Mouse (Mus musculus) liver, postnatal 0 days (tissue): ENCODE measurements around the gene Fermt3. TPM values are rescaled to one million over a fixed set of nuclear protein-coding genes. Genes with fewer than 3 reads are reported as not detected.

Source experiments
- ATAC-seq: fragments of 200-750 bp; cut with Nextera tagmentation; 2 replicates; pipeline ENCODE4 v1.8.0; 2017; ENCODE audit warnings: mild to moderate bottlenecking, moderate library complexity
- DNase-seq: peaks from one replicate; pipeline ENCODE4 v3.0.0-alpha.2; 2016
- H3K27ac ChIP-seq: fragments of 300-500 bp; sonication (generic); 2 replicates; pipeline ENCODE4 v1.5.1; 2014; ENCODE audit warnings: antibody characterized with exemption, moderate library complexity, mild to moderate bottlenecking, low read depth
- H3K27me3 ChIP-seq: fragments of 300-500 bp; sonication (generic); 2 replicates; pipeline ENCODE4 v1.6.1; 2014; ENCODE audit warnings: low read length, control low read depth, mixed read lengths; ENCODE audit not compliant: insufficient read depth
- H3K36me3 ChIP-seq: fragments of 300-500 bp; sonication (generic); replicated peaks from 2 replicates; pipeline ENCODE4 v1.6.1; 2014; ENCODE audit warnings: mild to moderate bottlenecking, control low read depth, low read length, moderate library complexity, mixed read lengths; ENCODE audit not compliant: insufficient read depth
- H3K4me1 ChIP-seq: fragments of 300-500 bp; sonication (generic); 2 replicates; pipeline ENCODE4 v1.6.1; 2014; ENCODE audit warnings: antibody characterized with exemption, mild to moderate bottlenecking, control low read depth; ENCODE audit not compliant: insufficient read depth
- H3K4me2 ChIP-seq: fragments of 300-500 bp; sonication (generic); 2 replicates; pipeline ENCODE4 v1.6.1; 2014; ENCODE audit warnings: low read depth, mild to moderate bottlenecking, low read length, moderate library complexity, mixed read lengths
- H3K4me3 ChIP-seq: fragments of 300-500 bp; sonication (generic); 2 replicates; pipeline ENCODE4 v1.5.1; 2014; ENCODE audit warnings: low read depth, low read length
- H3K9ac ChIP-seq: fragments of 300-500 bp; sonication (generic); replicated peaks from 2 replicates; pipeline ENCODE4 v1.6.1; 2014; ENCODE audit warnings: mild to moderate bottlenecking, moderate library complexity
- H3K9me3 ChIP-seq: fragments of 300-500 bp; sonication (generic); 2 replicates; pipeline ENCODE4 v1.6.1; 2016; ENCODE audit warnings: mild to moderate bottlenecking, control low read depth, low read length, mixed read lengths
- CTCF ChIP-seq: sonication (generic); IDR thresholded peaks from 2 replicates; pipeline ENCODE4 v1.5.1; 2016; ENCODE audit warnings: antibody characterized with exemption, low read depth
- EP300 ChIP-seq: IDR thresholded peaks from 2 replicates; pipeline ENCODE4 v1.6.1; 2016; ENCODE audit warnings: antibody characterized with exemption, low read depth, mild to moderate bottlenecking
- WGBS: fragments of 180-500 bp; shearing (Covaris S2); extraction: QIAGEN DNeasy Blood & Tissue Kit; methylation state at CpG from one replicate; pipeline ENCODE4 v1.1.7; 2014; ENCODE audit not compliant: insufficient replicate concordance; 5-methylcytosine and 5-hydroxymethylcytosine counted together
- polyA plus RNA-seq: library from polyadenylated mRNA; unstranded; fragments of >200 nt; fragmentation: Nextera tagmentation; extraction: Ambion mirVana; gene quantifications from 2 replicates; pipeline ENCODE4 v1.2.1, GENCODE M21; 2015

The Fermt3 gene
- 60.5 and 70.2 TPM in 2 replicates for polyA plus RNA-seq

GRCm38 (mm10) chr19:7019191-7019590 lies at the start of gene Fermt3:
Gene Fermt3, minus strand, starts transcription at chr19:7019469.
- Histone ChIP-seq H3K9ac (peak within 1 kb of the TSS; percentile 73), H3K4me3 (peak within 1 kb of the TSS; percentile 54), H3K36me3 (peaks cover 54% of the 10 kb centered on the region), H3K9me3 (no peaks in the 10 kb centered on the region), H3K27me3 (no peaks in the 10 kb centered on the region), H3K4me1 (peaks cover 18% of the 10 kb centered on the region), H3K4me2 (peak within 1 kb of the TSS; percentile 80), H3K27ac (peak within 1 kb of the TSS; percentile 97)
- peak; percentile 63 for ATAC-seq
- TF ChIP-seq CTCF = no peak
- TF ChIP-seq EP300 = no peak
- peak; percentile 83 for DNase-seq
- 30% methylated on average over 5 of the region's 5 CpGs for WGBS

GRCm38 (mm10) chr19:7068136-7068535 lies 48.9 kb upstream of the Fermt3 start:
- Histone ChIP-seq H3K9me3 (no peaks in the 10 kb centered on the region), H3K27me3 (peaks cover 21% of the 10 kb centered on the region), H3K4me1 (peaks cover 20% of the 10 kb centered on the region), H3K4me3 (no peak overlapping the region), H3K4me2 (peak overlapping the region; percentile 53), H3K27ac (no peak overlapping the region), H3K9ac (no peak overlapping the region), H3K36me3 (no peaks in the 10 kb centered on the region)
- peak; percentile 38 for ATAC-seq
- peak; percentile 85 for DNase-seq
- TF ChIP-seq CTCF = peak; percentile 86
- no peak for TF ChIP-seq EP300
- WGBS = 8% methylated on average over 14 of the region's 14 CpGs

DNA sequence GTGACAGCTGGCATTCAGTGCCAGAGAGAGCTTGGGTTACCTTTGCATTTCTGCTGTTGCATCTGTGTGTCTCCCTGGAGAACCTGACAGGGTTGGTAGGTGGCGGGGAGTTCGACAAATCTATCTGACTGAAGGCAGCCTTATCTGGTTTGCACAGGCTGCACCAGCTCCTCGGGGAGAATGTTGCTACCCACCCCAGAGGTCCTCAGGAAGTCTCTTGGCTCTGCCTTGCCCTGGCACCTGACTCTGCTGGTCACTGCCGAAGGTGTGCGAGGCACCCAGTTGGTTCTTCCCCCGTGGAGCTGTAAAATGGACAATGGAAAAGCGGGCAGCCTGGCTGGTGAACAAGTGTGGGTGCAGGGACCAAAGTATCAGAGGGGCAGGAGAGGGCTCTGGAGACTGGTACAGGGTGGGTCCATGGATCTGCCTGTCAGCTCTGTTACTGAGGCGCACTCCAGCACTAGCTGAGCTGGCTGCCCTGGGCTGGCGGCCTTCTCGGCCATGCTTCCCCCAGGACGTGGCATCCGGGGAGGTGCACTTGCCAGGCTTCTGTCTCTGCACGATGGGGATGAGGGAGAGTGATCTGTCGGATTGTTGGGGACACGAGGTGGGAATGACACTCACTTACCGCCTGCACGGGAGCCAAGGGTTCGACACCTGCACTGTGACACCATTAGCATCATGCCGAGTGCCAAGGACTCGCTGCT lies 48.2 kb upstream of the Fermt3 start:
- Histone ChIP-seq H3K27ac (no peak overlapping the region), H3K9me3 (no peaks in the 10 kb centered on the region), H3K4me3 (no peak overlapping the region), H3K9ac (no peak overlapping the region), H3K36me3 (no peaks in the 10 kb centered on the region), H3K4me2 (peak overlapping the region; percentile 53), H3K4me1 (peaks cover 20% of the 10 kb centered on the region), H3K27me3 (peaks cover 21% of the 10 kb centered on the region)
- TF ChIP-seq CTCF = no peak
- ATAC-seq (peak; percentile 62), DNase-seq (peak; percentile 28)
- WGBS = 36% methylated on average over 20 of the region's 20 CpGs

DNA sequence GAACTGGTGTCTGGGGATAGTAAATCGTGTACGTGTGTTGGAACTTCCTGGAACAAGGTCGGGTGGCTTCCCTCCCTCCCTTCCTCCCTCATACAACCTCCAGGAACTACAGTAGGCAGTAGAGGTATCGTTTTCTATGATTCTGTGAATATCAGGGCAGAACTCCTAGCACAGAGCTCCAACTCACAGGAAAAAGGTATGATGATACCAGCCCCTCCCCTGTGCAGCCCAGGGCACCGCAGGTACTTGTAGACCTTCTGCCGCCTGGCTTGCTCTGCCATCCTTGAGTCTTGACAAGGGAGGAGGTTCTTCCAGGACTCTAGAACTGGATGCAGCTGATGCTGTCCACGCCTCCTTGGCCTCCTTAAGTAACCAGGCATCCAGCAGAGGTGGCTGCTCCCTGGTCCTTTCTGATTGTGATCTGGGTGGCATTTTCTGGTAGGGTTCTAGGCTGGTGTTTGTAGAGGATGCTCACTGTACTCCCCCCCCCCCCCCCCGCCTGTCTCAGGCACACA lies 47.6 kb upstream of the Fermt3 start:
- H3K9me3 ChIP-seq = no peaks in the 10 kb centered on the region
- ATAC-seq = no peak
- H3K4me2 ChIP-seq = peak overlapping the region; percentile 53
- no peak overlapping the region; the same call in 1 of the 2 replicates for H3K27ac ChIP-seq
- H3K27me3 ChIP-seq = peaks cover 21% of the 10 kb centered on the region
- whole genome bisulfite sequencing = 30% methylated on average over 7 of the region's 8 CpGs
- H3K4me1 ChIP-seq = peaks cover 20% of the 10 kb centered on the region
- peak overlapping the region; percentile 11; the same call in 1 of the 2 replicates for H3K9ac ChIP-seq
- H3K4me3 ChIP-seq = no peak overlapping the region
- no peak for DNase-seq
- H3K36me3 ChIP-seq = no peaks in the 10 kb centered on the region
- no peak for TF ChIP-seq CTCF

DNA sequence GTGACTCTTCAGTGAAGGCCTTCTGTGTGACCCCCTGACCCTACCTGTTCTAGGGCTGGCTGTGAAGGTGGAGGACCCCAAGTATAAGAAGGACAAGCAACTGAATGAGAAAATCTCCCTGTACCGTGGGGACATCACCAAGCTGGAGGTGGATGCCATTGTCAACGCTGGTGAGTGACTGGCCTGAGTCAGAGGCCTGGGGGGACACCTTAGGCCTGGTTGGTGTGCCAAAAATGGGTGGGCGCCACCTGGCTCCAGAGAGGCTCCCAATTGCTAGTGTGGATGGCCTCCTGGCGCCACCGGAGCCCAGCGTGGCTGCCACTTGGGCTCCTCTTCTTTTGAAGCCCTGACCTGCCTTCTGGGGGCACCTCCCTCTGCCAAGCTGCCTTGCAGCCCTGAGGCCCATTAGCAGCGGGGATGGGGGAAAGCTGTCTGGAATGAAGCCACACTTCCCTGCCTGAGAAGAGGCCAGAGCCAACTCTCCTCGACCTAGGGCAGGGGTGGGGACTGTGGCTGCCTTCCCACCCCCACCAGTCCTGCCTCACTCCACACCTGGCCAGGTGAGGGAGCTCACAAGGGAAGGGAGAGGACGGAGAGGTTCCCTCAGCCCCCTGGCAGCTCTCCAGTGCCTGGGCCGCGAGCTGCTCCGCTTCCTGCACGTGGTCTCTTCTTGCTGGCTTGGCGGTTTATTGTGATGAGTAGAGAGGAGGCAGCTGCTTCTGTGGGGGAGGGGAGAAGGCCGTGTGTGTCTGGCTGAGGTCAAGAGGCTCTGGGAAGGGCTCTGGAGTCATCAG lies 47.0 kb upstream of the Fermt3 start:
- no peak overlapping the region for H3K27ac ChIP-seq
- TF ChIP-seq EP300 = no peak
- TF ChIP-seq CTCF = no peak
- H3K4me3 ChIP-seq = no peak overlapping the region
- ATAC-seq (peak; percentile 20; the same call in 1 of the 2 replicates), DNase-seq (peak; percentile 60)
- peaks cover 20% of the 10 kb centered on the region for H3K4me1 ChIP-seq
- H3K4me2 ChIP-seq = peak overlapping the region; percentile 40; the same call in 1 of the 2 replicates
- H3K27me3 ChIP-seq = peaks cover 21% of the 10 kb centered on the region
- 32% methylated on average over 15 of the region's 15 CpGs for whole genome bisulfite sequencing
- peak overlapping the region; percentile 11; the same call in 1 of the 2 replicates for H3K9ac ChIP-seq
- H3K36me3 ChIP-seq = no peaks in the 10 kb centered on the region
- H3K9me3 ChIP-seq = no peaks in the 10 kb centered on the region

DNA sequence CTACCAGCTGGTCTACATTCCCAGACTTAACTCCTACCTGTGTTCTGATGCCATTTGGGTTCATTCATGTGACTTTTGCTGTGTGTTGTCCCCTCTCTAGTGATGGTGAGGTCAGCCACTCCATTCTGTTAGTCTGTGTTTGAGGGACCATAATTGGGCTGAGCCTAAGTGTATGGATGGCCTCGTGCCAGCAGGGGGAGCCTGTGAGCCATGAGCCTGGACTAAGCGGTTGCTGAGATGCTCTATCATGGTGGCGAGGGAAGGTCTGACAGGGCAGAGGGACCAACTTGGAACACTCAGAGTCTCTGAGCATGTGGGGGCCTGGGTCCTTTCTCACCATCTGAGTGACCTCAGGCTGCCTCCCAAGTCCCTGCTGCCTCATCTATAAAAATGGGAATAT lies 45.3 kb upstream of the Fermt3 start:
- Histone ChIP-seq H3K36me3 (no peaks in the 10 kb centered on the region), H3K27me3 (peaks cover 12% of the 10 kb centered on the region), H3K9ac (no peak overlapping the region), H3K9me3 (no peaks in the 10 kb centered on the region), H3K4me1 (peaks cover 17% of the 10 kb centered on the region), H3K27ac (no peak overlapping the region), H3K4me2 (no peak overlapping the region), H3K4me3 (no peak overlapping the region)
- 0% methylated on average over 3 of the region's 3 CpGs for WGBS
- peak; percentile 90 for DNase-seq
- TF ChIP-seq EP300 (no peak), CTCF (peak; percentile 100)
- ATAC-seq = peak; percentile 67
